In the genomic region with DNA sequence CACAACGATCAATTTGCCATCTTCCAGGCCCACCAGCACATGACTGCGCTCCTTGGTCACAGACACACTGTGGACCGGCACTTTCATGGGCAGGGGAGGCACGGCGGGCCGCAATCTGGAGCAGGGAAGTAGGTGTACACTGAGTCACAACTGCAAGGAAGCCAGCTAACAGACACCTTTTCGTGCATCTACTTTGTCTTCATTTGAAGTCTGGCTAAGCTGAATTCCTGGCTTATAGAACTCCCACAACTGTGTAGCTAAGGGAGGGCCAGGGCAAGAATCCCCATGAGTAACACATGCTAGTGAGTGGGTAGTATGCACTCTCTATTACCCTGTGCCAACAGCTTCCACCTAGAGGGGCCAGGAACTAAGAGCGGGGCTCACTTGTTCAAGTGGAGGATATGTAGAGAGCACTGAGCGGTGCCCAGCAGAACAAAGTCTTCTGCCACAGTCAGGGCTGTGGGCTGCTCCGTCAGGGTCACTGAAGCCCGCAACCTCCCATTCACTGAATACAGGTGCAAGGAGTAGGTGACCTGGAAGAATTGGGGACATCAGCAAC, we compare ENCODE assay signal across 7 mouse cellular contexts. TPM values are rescaled to one million over a fixed set of nuclear protein-coding genes. Genes with fewer than 3 reads are reported as not detected.
A peak's percentile ranks its signal among the peaks of the same experiment; 100 is the strongest.
DNase-seq lines count a peak whose midpoint lies in the region; ATAC-seq and TF ChIP-seq lines count a peak whose summit lies in the region.

No protein-coding gene starts in this region.

- H3K4me3 ChIP-seq in lung, postnatal 0 days (ENCODE audit: low read depth, low read length), result peak overlapping the region; percentile 53
- H3K4me3 ChIP-seq in lung, adult 2 months (replicated peaks; ENCODE audit: extremely low read depth, low read depth, low read length), result no peak overlapping the region
- H3K4me3 ChIP-seq in forebrain, embryonic 14.5 days (ENCODE audit: low read depth, low read length), result peak overlapping the region; percentile 47
- H3K4me3 ChIP-seq in limb, embryonic 14.5 days (replicated peaks; ENCODE audit: low read length), result peak overlapping the region; percentile 43
- H3K4me3 ChIP-seq in stomach, embryonic 16.5 days (replicated peaks; ENCODE audit: low read length), result peak overlapping the region; percentile 61

- peak overlapping the region; percentile 94 for H3K4me2 ChIP-seq in lung, postnatal 0 days (replicated peaks; ENCODE audit: low read depth, low read length)
- H3K4me2 ChIP-seq in forebrain, embryonic 14.5 days (ENCODE audit: low read length), result peak overlapping the region; percentile 98
- H3K4me2 ChIP-seq in limb, embryonic 14.5 days (replicated peaks; ENCODE audit: low read depth, low read length, severe bottlenecking), result peak overlapping the region; percentile 84
- peak overlapping the region; percentile 89 for H3K4me2 ChIP-seq in stomach, embryonic 16.5 days (ENCODE audit: low read depth, low read length)

- TF ChIP-seq EP300 in lung, postnatal 0 days (IDR thresholded peaks at IDR 0.05), result no peak

- TF ChIP-seq CTCF in lung, postnatal 0 days (IDR thresholded peaks at IDR 0.05), result no peak
- TF ChIP-seq CTCF in lung, adult 2 months (IDR thresholded peaks at IDR 0.05; ENCODE audit: insufficient read depth, low read length), result no peak

- no peaks in the 10 kb centered on the region for H3K27me3 ChIP-seq in lung, postnatal 0 days (replicated peaks; ENCODE audit: insufficient read depth, low read length)
- H3K27me3 ChIP-seq in forebrain, embryonic 14.5 days (replicated peaks; ENCODE audit: control insufficient read depth, insufficient read depth, low read length), result no peaks in the 10 kb centered on the region
- no peaks in the 10 kb centered on the region for H3K27me3 ChIP-seq in limb, embryonic 14.5 days (ENCODE audit: control insufficient read depth, insufficient read depth, low read length)
- H3K27me3 ChIP-seq in stomach, embryonic 16.5 days (ENCODE audit: control insufficient read depth, insufficient read depth, low read length), result no peaks in the 10 kb centered on the region

- H3K9me3 ChIP-seq in lung, postnatal 0 days (ENCODE audit: low read length), result no peaks in the 10 kb centered on the region
- H3K9me3 ChIP-seq in forebrain, embryonic 14.5 days (replicated peaks; ENCODE audit: control insufficient read depth, low read length), result no peaks in the 10 kb centered on the region
- H3K9me3 ChIP-seq in limb, embryonic 14.5 days (ENCODE audit: control insufficient read depth, low read length), result no peaks in the 10 kb centered on the region
- H3K9me3 ChIP-seq in stomach, embryonic 16.5 days (replicated peaks; ENCODE audit: control insufficient read depth, low read length), result no peaks in the 10 kb centered on the region

- 74% methylated on average over 11 of the region's 11 CpGs for WGBS in lung, postnatal 0 days
- WGBS in lung, adult 2 months, result 78% methylated on average over 11 of the region's 11 CpGs
- 70% methylated on average over 11 of the region's 11 CpGs for WGBS in forebrain, embryonic 14.5 days
- WGBS in limb, embryonic 14.5 days, result 62% methylated on average over 11 of the region's 11 CpGs
- WGBS in stomach, embryonic 16.5 days, result 74% methylated on average over 11 of the region's 11 CpGs

- H3K36me3 ChIP-seq in lung, postnatal 0 days (ENCODE audit: insufficient read depth, low read length), result peaks cover 13% of the 10 kb centered on the region; the same call in 1 of the 2 replicates
- peaks cover 14% of the 10 kb centered on the region for H3K36me3 ChIP-seq in forebrain, embryonic 14.5 days (ENCODE audit: control insufficient read depth, insufficient read depth, low read length)
- peaks cover 17% of the 10 kb centered on the region for H3K36me3 ChIP-seq in limb, embryonic 14.5 days (ENCODE audit: control insufficient read depth, insufficient read depth, low read length)
- H3K36me3 ChIP-seq in stomach, embryonic 16.5 days (ENCODE audit: control insufficient read depth, insufficient read depth, low read length), result no peaks in the 10 kb centered on the region

- DNase-seq in lung, postnatal 0 days (ENCODE audit: low spot score), result no peak
- DNase-seq in lung, adult 2 months, result no peak
- DNase-seq in forebrain, embryonic 14.5 days (ENCODE audit: low spot score), result no peak
- no peak for DNase-seq in limb, embryonic 14.5 days (ENCODE audit: low spot score)
- DNase-seq in ovary, postnatal 10 days (ENCODE audit: low spot score), result no peak
- DNase-seq in ovary, postnatal 14 days (ENCODE audit: low spot score), result no peak

- no peak for TF ChIP-seq POLR2A in lung, adult 2 months (IDR thresholded peaks at IDR 0.05; ENCODE audit: borderline replicate concordance, extremely low read depth, low read depth, low read length)
- no peak for TF ChIP-seq POLR2A in limb, embryonic 14.5 days (IDR thresholded peaks at IDR 0.05; ENCODE audit: borderline replicate concordance, extremely low read depth, insufficient read depth, insufficient read length)

- peaks cover 10% of the 10 kb centered on the region; the same call in 1 of the 2 replicates for H3K4me1 ChIP-seq in lung, postnatal 0 days (ENCODE audit: insufficient read depth, low read depth, low read length)
- peaks cover 4% of the 10 kb centered on the region for H3K4me1 ChIP-seq in lung, adult 2 months (ENCODE audit: control insufficient read depth, insufficient read depth, low read length)
- peaks cover 12% of the 10 kb centered on the region; the same call in 1 of the 2 replicates for H3K4me1 ChIP-seq in forebrain, embryonic 14.5 days (ENCODE audit: control insufficient read depth, insufficient read depth, low read length)
- peaks cover 10% of the 10 kb centered on the region for H3K4me1 ChIP-seq in limb, embryonic 14.5 days (ENCODE audit: control insufficient read depth, insufficient read depth, low read length)
- H3K4me1 ChIP-seq in stomach, embryonic 16.5 days (ENCODE audit: control insufficient read depth, insufficient read depth, low read length), result peaks cover 12% of the 10 kb centered on the region; the same call in 1 of the 2 replicates

- peak overlapping the region; percentile 89 for H3K27ac ChIP-seq in lung, postnatal 0 days (ENCODE audit: low read length)
- H3K27ac ChIP-seq in forebrain, embryonic 14.5 days (ENCODE audit: low read depth, low read length), result peak overlapping the region; percentile 83
- H3K27ac ChIP-seq in limb, embryonic 14.5 days (replicated peaks; ENCODE audit: low read depth, low read length), result peak overlapping the region; percentile 62
- H3K27ac ChIP-seq in stomach, embryonic 16.5 days (ENCODE audit: low read length), result peak overlapping the region; percentile 48; the same call in 1 of the 2 replicates

- ATAC-seq in lung, postnatal 0 days, result no peak
- ATAC-seq in forebrain, embryonic 14.5 days, result no peak
- ATAC-seq in limb, embryonic 14.5 days (ENCODE audit: low FRiP score, low read depth), result no peak
- ATAC-seq in stomach, embryonic 16.5 days (ENCODE audit: insufficient read depth, low FRiP score), result no peak

- no peak overlapping the region; the same call in 1 of the 2 replicates for H3K9ac ChIP-seq in lung, postnatal 0 days (replicated peaks; ENCODE audit: low read depth)
- peak overlapping the region; percentile 78 for H3K9ac ChIP-seq in forebrain, embryonic 14.5 days (ENCODE audit: low read length)
- H3K9ac ChIP-seq in limb, embryonic 14.5 days (ENCODE audit: low read depth, low read length, severe bottlenecking), result peak overlapping the region; percentile 55
- peak overlapping the region; percentile 81 for H3K9ac ChIP-seq in stomach, embryonic 16.5 days (ENCODE audit: low read length)

RNA-seq across cellular contexts. Expression of a gene that starts 1.2 kb away (rescaled TPM):
- 45.2 and 46.6 TPM in 2 replicates for polyA plus RNA-seq in lung, postnatal 0 days (2015; fragmentation: Nextera tagmentation; extraction: Ambion mirVana)
- 20.0 and 22.9 TPM in 2 replicates for polyA plus RNA-seq in lung, adult 2 months (2012; rRNA removed)
- polyA plus RNA-seq in forebrain, embryonic 14.5 days (2014; fragmentation: Nextera tagmentation; extraction: Ambion mirVana), result 25.3 and 26.8 TPM in 2 replicates
- 40.0 and 53.8 TPM in 2 replicates for polyA plus RNA-seq in limb, embryonic 14.5 days (2012; rRNA removed)
- 28.1 and 30.4 TPM in 2 replicates for polyA plus RNA-seq in limb, embryonic 14.5 days (2014; fragmentation: Nextera tagmentation; extraction: Ambion mirVana)
- 27.2 and 27.6 TPM in 2 replicates for polyA plus RNA-seq in stomach, embryonic 16.5 days (2015; fragmentation: Nextera tagmentation; extraction: Ambion mirVana)

RNA-seq across cellular contexts. Expression of a gene that starts 28.5 kb away (rescaled TPM):
- polyA plus RNA-seq in lung, postnatal 0 days (2015; fragmentation: Nextera tagmentation; extraction: Ambion mirVana), result 6.2 and 6.6 TPM in 2 replicates
- polyA plus RNA-seq in lung, adult 2 months (2012; rRNA removed), result 58.4 and 66.4 TPM in 2 replicates
- polyA plus RNA-seq in forebrain, embryonic 14.5 days (2014; fragmentation: Nextera tagmentation; extraction: Ambion mirVana), result 0.86 and 2.7 TPM in 2 replicates
- 8.4 and 9.4 TPM in 2 replicates for polyA plus RNA-seq in limb, embryonic 14.5 days (2012; rRNA removed)
- 3.2 and 3.3 TPM in 2 replicates for polyA plus RNA-seq in limb, embryonic 14.5 days (2014; fragmentation: Nextera tagmentation; extraction: Ambion mirVana)
- 10.9 and 12.1 TPM in 2 replicates for polyA plus RNA-seq in stomach, embryonic 16.5 days (2015; fragmentation: Nextera tagmentation; extraction: Ambion mirVana)

RNA-seq across cellular contexts. Expression of a gene that starts 30.9 kb away (rescaled TPM):
- 180 and 200 TPM in 2 replicates for polyA plus RNA-seq in lung, postnatal 0 days (2015; fragmentation: Nextera tagmentation; extraction: Ambion mirVana)
- 101 and 124 TPM in 2 replicates for polyA plus RNA-seq in lung, adult 2 months (2012; rRNA removed)
- polyA plus RNA-seq in forebrain, embryonic 14.5 days (2014; fragmentation: Nextera tagmentation; extraction: Ambion mirVana), result 119 and 120 TPM in 2 replicates
- polyA plus RNA-seq in limb, embryonic 14.5 days (2012; rRNA removed), result 72.2 and 83.8 TPM in 2 replicates
- 102 and 123 TPM in 2 replicates for polyA plus RNA-seq in limb, embryonic 14.5 days (2014; fragmentation: Nextera tagmentation; extraction: Ambion mirVana)
- 148 and 153 TPM in 2 replicates for polyA plus RNA-seq in stomach, embryonic 16.5 days (2015; fragmentation: Nextera tagmentation; extraction: Ambion mirVana)
